Mouse (Mus musculus) retina, embryonic 14.5 days (tissue): Measurements from ENCODE around the gene Tenm4.

Experiments used
- DNase-seq: peaks from one replicate; pipeline ENCODE4 v3.0.0-alpha.2; 2015; ENCODE audit warnings: low spot score

Tenm4 gene

GRCm38 (mm10) chr7:96170924-96171595, at the start of gene Tenm4:
TSS of gene Tenm4 (plus strand) at chr7:96171246.
- DNase-seq: no peak

- no peak for DNase-seq
Measured at GRCm38 (mm10) chr7:96130763-96131162, 40.3 kb upstream of the Tenm4 start.

- no peak for DNase-seq
Measured at GRCm38 (mm10) chr7:96131175-96131574, 39.9 kb upstream of the Tenm4 start.

DNA sequence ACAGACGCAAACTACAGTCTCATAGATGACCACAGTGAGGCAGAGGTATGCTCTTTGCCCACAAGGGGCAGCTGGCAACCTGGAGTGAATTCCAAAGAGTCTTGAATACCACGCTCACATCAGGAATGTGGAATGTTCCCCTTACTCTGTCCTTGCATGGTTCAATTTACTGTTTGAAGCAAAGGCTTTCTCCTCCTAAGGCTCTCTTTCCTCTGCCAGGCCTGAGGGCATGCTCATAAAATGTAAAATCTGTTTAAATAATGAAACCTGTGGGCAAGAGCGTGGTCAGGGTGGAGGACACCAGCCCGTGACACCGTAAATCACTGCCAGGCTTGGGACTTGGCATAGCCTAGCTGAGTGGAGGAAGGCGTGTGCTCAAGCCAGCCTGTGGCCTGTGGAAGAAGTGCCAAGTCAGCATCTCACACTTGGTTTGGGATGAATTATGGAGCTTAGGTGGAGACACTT, 34.5 kb upstream of the Tenm4 start:
- DNase-seq: no peak

- no peak for DNase-seq
Measured at GRCm38 (mm10) chr7:96141876-96142275, 29.2 kb upstream of the Tenm4 start.

- no peak for DNase-seq
Measured at GRCm38 (mm10) chr7:96142973-96143596, 28.0 kb upstream of the Tenm4 start.

DNA sequence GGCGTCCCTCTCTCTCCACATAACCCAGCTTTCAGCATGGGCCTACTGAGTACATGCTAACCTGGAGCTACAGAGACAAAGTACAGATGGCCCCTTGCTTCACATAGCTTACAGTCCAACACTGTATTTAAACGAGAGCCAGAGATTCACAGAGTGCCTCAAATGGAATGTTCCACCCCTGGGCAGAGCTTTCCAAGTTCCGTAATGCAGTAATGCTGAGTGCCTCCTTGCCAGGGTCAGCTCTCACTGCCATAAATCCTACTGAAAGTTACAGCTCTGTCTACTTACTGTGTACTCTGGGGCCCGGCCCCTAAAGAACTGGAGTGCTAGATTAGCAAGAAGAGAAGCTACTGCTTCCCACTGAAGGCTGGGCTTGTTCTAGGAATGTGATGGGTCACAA, 23.6 kb upstream of the Tenm4 start:
- no peak for DNase-seq

- no peak for DNase-seq
Measured at GRCm38 (mm10) chr7:96148191-96148590, 22.9 kb upstream of the Tenm4 start.

DNA sequence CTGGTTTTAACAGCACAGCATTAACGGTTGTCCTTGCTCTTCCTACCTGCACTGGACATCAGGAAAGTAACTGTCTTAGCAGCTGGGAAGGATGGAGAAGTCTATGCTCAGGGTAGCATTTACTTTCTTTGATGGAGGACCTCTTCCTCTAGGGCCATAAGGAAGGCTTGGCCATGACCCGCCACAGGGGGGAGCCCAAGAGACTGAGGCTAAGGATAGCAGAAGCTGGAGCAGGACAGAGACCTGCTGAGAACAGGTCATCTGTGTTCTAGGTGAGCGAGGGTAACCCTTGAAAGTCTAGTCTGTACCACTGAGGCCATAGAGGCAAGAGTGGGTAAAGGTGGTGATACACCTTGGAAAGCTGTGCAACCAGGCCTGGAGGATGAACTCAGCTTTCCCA, 19.8 kb upstream of the Tenm4 start:
- DNase-seq: peak; percentile 54

GRCm38 (mm10) chr7:96151961-96152360, 19.1 kb upstream of the Tenm4 start:
- no peak for DNase-seq

DNA sequence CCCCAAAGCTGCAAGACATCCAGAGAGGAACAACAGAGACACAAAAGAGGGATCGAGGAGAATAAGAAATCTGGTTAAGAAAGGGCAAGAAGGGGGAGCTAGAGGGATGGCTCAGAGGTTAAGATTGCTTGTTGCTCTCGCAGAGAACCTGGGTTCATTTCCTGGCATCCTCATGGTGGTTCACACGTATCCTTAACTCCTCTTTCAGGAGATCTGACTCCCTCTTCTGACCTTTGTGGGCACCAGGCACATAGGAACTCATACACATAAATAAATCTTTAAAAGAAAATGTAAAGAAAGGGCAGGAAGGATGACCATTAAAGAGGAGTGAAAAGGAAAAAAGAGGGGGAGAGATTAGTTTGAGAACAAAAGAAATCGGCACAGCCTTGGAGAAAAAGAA, 18.6 kb upstream of the Tenm4 start:
- DNase-seq: peak; percentile 24

- peak; percentile 83 for DNase-seq
Measured at GRCm38 (mm10) chr7:96152924-96153359, 18.1 kb upstream of the Tenm4 start.

GRCm38 (mm10) chr7:96154025-96154424, 17.0 kb upstream of the Tenm4 start:
- DNase-seq: no peak

- no peak for DNase-seq
Measured at GRCm38 (mm10) chr7:96156481-96157255, 14.4 kb upstream of the Tenm4 start.

DNA sequence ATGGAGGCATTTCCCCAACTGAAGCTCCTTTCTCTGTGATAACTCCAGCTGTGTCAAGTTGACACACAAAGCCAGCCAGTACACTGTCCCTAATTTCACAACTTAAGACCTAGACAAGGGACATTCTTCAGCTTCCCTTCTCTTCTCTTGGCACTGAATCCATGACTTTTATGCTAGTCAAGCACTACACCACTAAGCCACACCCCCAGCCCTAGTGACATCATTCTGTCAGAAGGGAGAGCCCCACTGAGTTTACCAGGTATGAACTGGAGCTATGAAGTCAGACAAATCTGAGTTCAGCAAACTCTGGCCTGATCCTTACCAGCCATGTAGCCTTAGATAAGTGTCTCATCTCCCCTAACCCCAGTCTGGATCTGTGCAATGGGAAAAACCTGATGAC, 6.9 kb upstream of the Tenm4 start:
- no peak for DNase-seq

DNA sequence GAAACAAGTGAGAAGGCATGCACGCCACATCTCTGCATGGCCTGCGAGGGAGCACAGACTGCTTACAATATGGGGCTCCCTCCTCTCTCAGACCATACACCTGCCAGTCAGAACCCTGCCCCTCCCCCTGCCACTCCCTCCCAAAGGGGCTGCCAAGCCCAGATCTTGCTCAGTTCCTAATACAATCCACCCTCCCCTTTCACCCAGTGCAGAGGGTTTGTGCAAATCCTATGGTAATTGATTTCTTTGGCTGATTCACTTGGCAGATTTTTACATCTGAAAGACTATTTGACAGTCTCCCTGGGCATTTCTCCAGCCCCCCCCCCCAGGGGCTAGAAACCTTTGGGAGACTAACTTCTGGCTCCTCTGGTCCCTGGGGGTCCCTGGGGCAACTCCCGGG, 2.1 kb upstream of the Tenm4 start:
- DNase-seq: no peak

DNA sequence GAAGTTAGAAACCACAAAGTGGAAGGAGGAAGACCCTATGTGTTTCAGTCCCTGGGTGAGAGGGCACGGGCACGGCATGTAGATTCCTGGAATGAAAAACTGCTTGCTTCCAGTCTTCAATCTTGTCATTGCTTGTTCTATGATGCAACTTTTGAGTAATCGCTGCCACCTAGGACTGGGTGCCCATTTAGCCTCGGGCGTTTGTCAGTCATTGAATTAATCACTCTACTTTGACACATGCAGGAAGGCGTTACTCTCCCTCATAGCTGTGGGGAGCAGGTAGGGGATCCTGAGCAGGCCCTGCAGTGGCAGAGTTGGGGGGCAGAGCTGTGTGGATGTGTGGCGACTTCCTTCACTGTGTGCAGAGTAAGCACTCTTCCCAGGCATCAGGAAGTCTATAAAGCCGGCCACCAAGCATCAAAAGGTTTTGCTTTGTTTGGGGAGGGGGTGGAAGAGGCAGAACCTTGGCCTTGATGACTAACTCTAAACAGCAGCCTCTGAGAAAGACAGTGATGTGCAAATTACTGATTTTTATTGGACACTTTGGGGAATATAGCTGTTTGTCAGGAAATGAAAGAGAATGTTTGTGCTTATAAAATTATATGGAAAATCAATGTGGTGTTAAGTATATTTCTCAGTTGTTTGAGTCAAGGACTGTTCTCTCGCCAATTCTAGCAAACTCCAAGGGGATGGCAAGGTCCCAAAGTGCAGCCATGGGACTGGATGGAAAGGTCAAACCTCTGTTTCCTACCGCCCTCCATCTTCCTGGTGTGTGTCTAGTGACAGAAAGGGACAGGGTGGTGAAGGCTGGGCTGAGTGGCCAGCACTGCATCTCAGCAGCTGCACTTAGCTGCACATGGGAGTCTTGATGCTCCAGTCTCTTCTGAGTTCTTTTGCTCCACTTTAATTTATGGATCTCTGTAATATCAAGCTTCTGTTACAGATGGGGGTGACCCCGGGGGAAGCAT, 834 bp downstream of the Tenm4 start:
- DNase-seq: no peak

DNA sequence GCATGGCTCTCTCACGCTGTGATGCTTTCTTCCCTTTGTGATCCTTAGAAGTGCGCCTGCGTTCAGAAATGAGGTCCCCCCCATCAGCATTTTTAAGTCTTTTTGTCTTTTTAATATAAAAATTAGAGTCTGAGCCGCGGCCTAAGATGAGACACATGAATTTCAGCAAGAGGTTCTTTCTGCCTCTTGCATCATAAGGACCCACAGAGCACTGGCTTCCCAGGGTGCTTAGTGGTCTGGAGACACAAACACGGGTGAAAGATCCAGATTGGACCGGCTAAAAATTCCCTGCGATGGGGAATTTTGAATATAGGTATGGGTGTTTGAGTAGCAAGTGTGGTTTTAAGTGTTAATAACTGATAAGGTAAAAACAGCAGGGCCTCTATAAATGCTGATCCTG, 5.7 kb downstream of the Tenm4 start:
- no peak for DNase-seq

DNA sequence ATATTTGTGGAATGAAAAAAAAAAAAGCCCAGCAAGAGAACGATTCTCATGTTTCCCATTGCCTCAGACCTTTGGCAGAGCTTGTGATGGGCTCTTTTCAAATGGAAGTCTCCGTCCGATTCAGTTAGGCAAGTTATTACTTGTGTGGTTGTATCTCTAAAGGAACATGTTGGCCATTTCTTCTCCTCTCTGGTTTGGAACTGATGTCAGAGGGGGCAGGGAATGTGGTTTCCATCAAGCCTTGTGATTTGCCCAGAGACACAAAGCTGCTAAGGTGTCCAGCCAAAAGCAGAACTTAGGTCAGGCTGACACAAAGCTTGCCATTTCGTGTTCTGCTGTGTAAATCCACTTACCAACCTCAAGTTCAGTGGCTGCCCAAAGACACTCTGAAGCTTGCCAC, 10.7 kb downstream of the Tenm4 start:
- no peak for DNase-seq

DNA sequence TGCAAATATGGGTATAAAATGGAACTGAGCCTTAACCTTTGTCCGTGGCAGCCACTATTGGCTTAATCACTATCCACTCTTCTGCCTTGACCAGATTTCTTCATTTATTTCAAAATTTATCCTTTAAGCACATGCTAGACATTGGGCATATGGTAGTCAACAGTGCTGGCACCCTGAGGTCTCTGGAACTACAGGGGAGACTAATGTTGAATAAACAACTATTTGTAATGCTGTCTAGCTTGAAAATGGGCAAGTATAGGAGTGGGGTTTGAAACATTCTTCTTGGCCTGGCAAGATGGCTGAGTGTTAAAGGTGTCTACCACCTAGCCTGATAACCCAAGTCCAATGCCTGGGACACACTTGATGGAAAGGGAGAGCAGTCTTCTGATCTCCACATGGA, 12.1 kb downstream of the Tenm4 start:
- no peak for DNase-seq

- DNase-seq: no peak
Measured at GRCm38 (mm10) chr7:96185411-96185810, 14.4 kb downstream of the Tenm4 start.
